25 mouse cellular contexts compared by ENCODE assay signal in genomic region chr9:114011203-114011602, GRCm38 (mm10). TPM values are rescaled to one million over a fixed set of nuclear protein-coding genes. Genes with fewer than 3 reads are reported as not detected.
A peak's percentile ranks its signal among the peaks of the same experiment; 100 is the strongest.
DNase-seq lines count a peak whose midpoint lies in the region; ATAC-seq lines count a peak whose summit lies in the region.
"Had no signal": no experiment of that assay in that cellular context is flagged by ENCODE, and none has a peak within 500 bp of the region (broad histone marks: within the 10 kb centered on the region; RNA-seq: fewer than 3 reads in every experiment).

No protein-coding gene starts in this region.

- DNase-seq in limb, embryonic 10.5 days (ENCODE audit: low spot score) = no peak
- DNase-seq in ZHBTc4 (ENCODE audit: low read depth, low spot score) = peak; percentile 88
- DNase-seq in urinary bladder, postnatal 25 days (ENCODE audit: low spot score) = no peak
- DNase-seq in cerebellum, adult 8-10 months = no peak
- no peak for DNase-seq in ovary, adult 18-20 months (ENCODE audit: low spot score)
- DNase-seq: B cell, adult 2 months; cerebellum, postnatal 10 days; embryo, embryonic 11 days; forebrain, postnatal 0 days; gastrocnemius, adult 2 months; heart, postnatal 4 days; kidney, postnatal 4 days; lung, adult 2 months; lung, postnatal 36 days; thymus, adult 2 months had no signal

- 0 out of 2 replicates have a peak, but pooled peaks cover 3% of the 10 kb centered on the region for H3K27me3 ChIP-seq in limb, embryonic 12.5 days
- no peaks in the 10 kb centered on the region for H3K27me3 ChIP-seq in limb, embryonic 10.5 days (ENCODE audit: low read depth, poor library complexity, severe bottlenecking)
- H3K27me3 ChIP-seq in liver, embryonic 12.5 days (replicated peaks) = no peaks in the 10 kb centered on the region
- H3K27me3 ChIP-seq: heart, embryonic 13.5 days; kidney, embryonic 15.5 days; limb, embryonic 13.5 days; midbrain, embryonic 13.5 days; neural tube, embryonic 13.5 days had no signal

- no peak overlapping the region for H3K27ac ChIP-seq in limb, embryonic 12.5 days
- H3K27ac ChIP-seq in limb, embryonic 10.5 days = no peak overlapping the region
- no peak overlapping the region for H3K27ac ChIP-seq in liver, embryonic 12.5 days
- H3K27ac ChIP-seq: gastrocnemius, adult 2 months; heart, embryonic 13.5 days; hindbrain, postnatal 0 days; kidney, embryonic 15.5 days; limb, embryonic 13.5 days; midbrain, embryonic 13.5 days; neural tube, embryonic 13.5 days had no signal

- H3K4me2 ChIP-seq in limb, embryonic 12.5 days = no peak overlapping the region
- no peak overlapping the region for H3K4me2 ChIP-seq in liver, embryonic 12.5 days
- H3K4me2 ChIP-seq: heart, embryonic 13.5 days; kidney, embryonic 15.5 days; limb, embryonic 13.5 days; midbrain, embryonic 13.5 days; neural tube, embryonic 13.5 days had no signal

- WGBS in limb, embryonic 12.5 days = 66% methylated on average over 18 of the region's 18 CpGs
- WGBS in limb, embryonic 10.5 days = 72% methylated on average over 18 of the region's 18 CpGs
- WGBS in liver, embryonic 12.5 days (ENCODE audit: insufficient replicate concordance) = 46% methylated on average over 18 of the region's 18 CpGs

- ATAC-seq in limb, embryonic 12.5 days (ENCODE audit: insufficient number of reproducible peaks, insufficient read depth, low FRiP score, low TSS enrichment, low read depth) = peak; percentile 76; the same call in 1 of the 2 replicates
- ATAC-seq in liver, embryonic 12.5 days = 0 out of 2 replicates have a peak, but pooled peaks have one; percentile 49
- peak; percentile 25 for ATAC-seq in megakaryocyte-erythroid progenitor cell, adult 5-6 weeks (replicated peaks; ENCODE audit: low FRiP score, low TSS enrichment, poor library complexity, severe bottlenecking)
- ATAC-seq: forebrain, postnatal 0 days; hindbrain, postnatal 0 days; intestine, postnatal 0 days; midbrain, embryonic 13.5 days had no signal

- no peaks in the 10 kb centered on the region for H3K36me3 ChIP-seq in limb, embryonic 12.5 days
- no peaks in the 10 kb centered on the region for H3K36me3 ChIP-seq in limb, embryonic 10.5 days
- H3K36me3 ChIP-seq in liver, embryonic 12.5 days = no peaks in the 10 kb centered on the region
- H3K36me3 ChIP-seq: heart, embryonic 13.5 days; kidney, embryonic 15.5 days; limb, embryonic 13.5 days had no signal

- H3K9ac ChIP-seq in limb, embryonic 12.5 days (replicated peaks) = no peak overlapping the region
- H3K9ac ChIP-seq in liver, embryonic 12.5 days = no peak overlapping the region
- H3K9ac ChIP-seq: forebrain, postnatal 0 days; heart, embryonic 13.5 days; kidney, embryonic 15.5 days; limb, embryonic 13.5 days; midbrain, embryonic 13.5 days; neural tube, embryonic 13.5 days had no signal

- H3K4me1 ChIP-seq in limb, embryonic 12.5 days (replicated peaks) = no peaks in the 10 kb centered on the region
- H3K4me1 ChIP-seq in limb, embryonic 10.5 days = no peaks in the 10 kb centered on the region
- H3K4me1 ChIP-seq in liver, embryonic 12.5 days = peaks cover 14% of the 10 kb centered on the region
- H3K4me1 ChIP-seq: heart, embryonic 13.5 days; kidney, embryonic 15.5 days; limb, embryonic 13.5 days; midbrain, embryonic 13.5 days; neural tube, embryonic 13.5 days had no signal

- H3K4me3 ChIP-seq in limb, embryonic 12.5 days (replicated peaks) = no peak overlapping the region
- H3K4me3 ChIP-seq in limb, embryonic 10.5 days = no peak overlapping the region
- no peak overlapping the region for H3K4me3 ChIP-seq in liver, embryonic 12.5 days
- H3K4me3 ChIP-seq: gastrocnemius, adult 2 months; heart, embryonic 13.5 days; kidney, embryonic 15.5 days; limb, embryonic 13.5 days; midbrain, embryonic 13.5 days; neural tube, embryonic 13.5 days had no signal

- H3K9me3 ChIP-seq in limb, embryonic 12.5 days = 0 out of 2 replicates have a peak, but pooled peaks cover 5% of the 10 kb centered on the region
- no peaks in the 10 kb centered on the region for H3K9me3 ChIP-seq in limb, embryonic 10.5 days (replicated peaks)
- H3K9me3 ChIP-seq in liver, embryonic 12.5 days (replicated peaks) = peaks cover 5% of the 10 kb centered on the region
- H3K9me3 ChIP-seq: heart, embryonic 13.5 days; kidney, embryonic 15.5 days; limb, embryonic 13.5 days; midbrain, embryonic 13.5 days; neural tube, embryonic 13.5 days had no signal

RNA-seq across cellular contexts. Expression of gene Fbxl2, which starts 34.8 kb away (rescaled TPM):
- polyA plus RNA-seq in limb, embryonic 12.5 days (2016; fragmentation: Nextera tagmentation; extraction: Ambion mirVana) = 3.8 and 4.2 TPM in 2 replicates
- polyA plus RNA-seq in limb, embryonic 10.5 days (2016; fragmentation: Nextera tagmentation; extraction: Ambion mirVana) = 3.2 and 5.4 TPM in 2 replicates
- polyA plus RNA-seq in liver, embryonic 12.5 days (2016; fragmentation: Nextera tagmentation; extraction: Ambion mirVana) = 1.1 and 1.3 TPM in 2 replicates
- total RNA-seq in megakaryocyte-erythroid progenitor cell, adult 5-6 weeks (2014; fragmentation: Nextera tagmentation) = 2.6 and 4.0 TPM in 2 replicates
- 1.3 and 1.8 TPM in 2 replicates for total RNA-seq in megakaryocyte-erythroid progenitor cell, adult 5-6 weeks (2017)

RNA-seq across cellular contexts. Expression of gene Susd5, which starts 45.7 kb away (rescaled TPM):
- 4.8 and 8.4 TPM in 2 replicates for polyA plus RNA-seq in limb, embryonic 12.5 days (2016; fragmentation: Nextera tagmentation; extraction: Ambion mirVana)
- 0.13 and 0.66 TPM in 2 replicates for polyA plus RNA-seq in limb, embryonic 10.5 days (2016; fragmentation: Nextera tagmentation; extraction: Ambion mirVana)
- 0.05 TPM in 1 of 2 replicates, not detected in the other for polyA plus RNA-seq in liver, embryonic 12.5 days (2016; fragmentation: Nextera tagmentation; extraction: Ambion mirVana)
- total RNA-seq in megakaryocyte-erythroid progenitor cell, adult 5-6 weeks (2014; fragmentation: Nextera tagmentation) = not detected in 2 replicates
- not detected in 2 replicates for total RNA-seq in megakaryocyte-erythroid progenitor cell, adult 5-6 weeks (2017)

Comparison
In these comparisons a context has a peak if more than half of its experiments do, and no peak if none do; other contexts are left out.
1. ATAC-seq: peak in every context shown above with its lines; median percentile 76 in limb, embryonic 12.5 days; 49 in liver, embryonic 12.5 days; 25 in megakaryocyte-erythroid progenitor cell, adult 5-6 weeks.